Mouse (Mus musculus): ENCODE measurements around the gene Rab23. TPM values are rescaled to one million over a fixed set of nuclear protein-coding genes. Genes with fewer than 3 reads are reported as not detected.

Gene Rab23
- polyA plus RNA-seq (2014; fragmentation: Illumina TruSeq; extraction: RNeasy Lipid Tissue Mini Kit (QIAGEN cat#74804); ENCODE audit: low read depth, low replicate concordance), result 11.0 TPM

GRCm38 (mm10) chr1:33719733-33720225 lies at the start of gene Rab23:
TSS of gene Rab23 (plus strand) at chr1:33719887.

GRCm38 (mm10) chr1:33757491-33758041 lies 37.9 kb downstream of the Rab23 start, which contains the start of gene Bag2:
TSS of gene Bag2 (minus strand) at chr1:33757795.

Other genes starting within 250 kb of the Rab23 start
- gene Prim2, start 50.1 kb upstream of the Rab23 start, polyA plus RNA-seq (2014; fragmentation: Illumina TruSeq; extraction: RNeasy Lipid Tissue Mini Kit (QIAGEN cat#74804); ENCODE audit: low read depth, low replicate concordance), result 2.0 TPM
- 3.5 TPM for gene Bag2, start 37.9 kb downstream of the Rab23 start, polyA plus RNA-seq (2014; fragmentation: Illumina TruSeq; extraction: RNeasy Lipid Tissue Mini Kit (QIAGEN cat#74804); ENCODE audit: low read depth, low replicate concordance)
- gene Zfp451, start 94.7 kb downstream of the Rab23 start, polyA plus RNA-seq (2014; fragmentation: Illumina TruSeq; extraction: RNeasy Lipid Tissue Mini Kit (QIAGEN cat#74804); ENCODE audit: low read depth, low replicate concordance), result 22.0 TPM
- gene Bend6, start 187.9 kb downstream of the Rab23 start, polyA plus RNA-seq (2014; fragmentation: Illumina TruSeq; extraction: RNeasy Lipid Tissue Mini Kit (QIAGEN cat#74804); ENCODE audit: low read depth, low replicate concordance), result 0.45 TPM
- 16.2 TPM for gene Dst, start 188.3 kb downstream of the Rab23 start, polyA plus RNA-seq (2014; fragmentation: Illumina TruSeq; extraction: RNeasy Lipid Tissue Mini Kit (QIAGEN cat#74804); ENCODE audit: low read depth, low replicate concordance)

Measured in liver, adult 10 weeks (tissue).